Mouse (Mus musculus) cortical plate, adult 2 months (tissue): ENCODE data around the gene Gm10392.

Experiments used
- CTCF ChIP-seq: fragments of 200-500 bp; IDR thresholded peaks from 2 replicates; pipeline ENCODE4 v1.5.1; 2011; ENCODE audit warnings: mild to moderate bottlenecking, control low read depth, low read length; ENCODE audit not compliant: insufficient read depth; ENCODE audit errors: extremely low read depth
- POLR2A ChIP-seq: fragments of 200-500 bp; IDR thresholded peaks from 2 replicates; pipeline ENCODE4 v1.6.1; 2011; ENCODE audit warnings: mild to moderate bottlenecking, low read length, control low read depth; ENCODE audit not compliant: insufficient read depth; ENCODE audit errors: extremely low read depth

DNA sequence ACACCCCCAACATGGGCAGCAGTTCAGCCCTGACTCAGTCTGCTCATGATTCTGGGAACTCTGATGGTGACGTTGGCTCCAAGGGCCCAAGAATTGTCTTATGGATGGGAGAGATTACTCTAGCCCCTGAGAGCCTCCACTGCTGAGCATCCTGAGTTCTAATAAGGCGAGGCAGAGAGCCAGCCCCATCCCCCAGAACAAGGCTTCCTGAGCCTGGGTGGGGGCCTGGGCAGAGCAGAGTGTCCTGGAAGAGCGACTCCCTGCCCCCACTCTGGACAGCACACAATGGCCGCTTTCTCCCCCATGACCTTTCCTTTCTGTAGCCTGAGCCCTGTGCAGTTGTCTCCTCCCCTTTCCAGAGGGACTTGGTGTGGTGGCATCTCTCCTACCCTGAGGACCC is 21.1 kb downstream of the Gm10392 start:
- TF ChIP-seq CTCF, result no peak
- no peak for TF ChIP-seq POLR2A
